Comparison of ENCODE assay signal across 19 mouse cellular contexts in genomic region chr11:55105389-55105788, GRCm38 (mm10). TPM values are rescaled to one million over a fixed set of nuclear protein-coding genes. Genes with fewer than 3 reads are reported as not detected.
"Had no signal": no experiment of that assay in that cellular context is flagged by ENCODE, and none has a peak within 500 bp of the region (broad histone marks: within the 10 kb centered on the region; RNA-seq: fewer than 3 reads in every experiment).

No protein-coding gene starts in this region.

- H3K9me3 ChIP-seq: hindbrain, embryonic 12.5 days; limb, embryonic 12.5 days; liver, embryonic 13.5 days; midbrain, embryonic 13.5 days had no signal

- ATAC-seq: hindbrain, embryonic 16.5 days; inflammation-experienced regulatory T-cells, adult 6 months; intestine, postnatal 0 days; midbrain, embryonic 13.5 days had no signal

- H3K4me3 ChIP-seq: hindbrain, embryonic 12.5 days; layer of hippocampus, adult 2 months; limb, embryonic 12.5 days; liver, embryonic 13.5 days; midbrain, embryonic 13.5 days had no signal

- H3K36me3 ChIP-seq: limb, embryonic 12.5 days had no signal

- H3K4me2 ChIP-seq: hindbrain, embryonic 12.5 days; limb, embryonic 12.5 days; liver, embryonic 13.5 days; lung, embryonic 14.5 days; midbrain, embryonic 13.5 days had no signal

- H3K27me3 ChIP-seq: hindbrain, embryonic 12.5 days; limb, embryonic 12.5 days; liver, embryonic 13.5 days; midbrain, embryonic 13.5 days had no signal

- H3K9ac ChIP-seq: hindbrain, embryonic 12.5 days; limb, embryonic 12.5 days; liver, embryonic 13.5 days; lung, embryonic 14.5 days; midbrain, embryonic 13.5 days had no signal

- H3K4me1 ChIP-seq: hindbrain, embryonic 12.5 days; limb, embryonic 12.5 days had no signal

- DNase-seq: liver, embryonic 13.5 days; lung, embryonic 14.5 days; lung, postnatal 10 days; right cerebral cortex, adult 18-20 months; right cerebral cortex, postnatal 25 days; thymus, adult 2 months; thymus, postnatal 25 days had no signal

- H3K27ac ChIP-seq: hindbrain, embryonic 12.5 days; layer of hippocampus, adult 2 months; limb, embryonic 12.5 days; liver, embryonic 13.5 days; midbrain, embryonic 13.5 days had no signal

RNA-seq across cellular contexts. Expression of gene Ccdc69, which starts 27.5 kb away (rescaled TPM):
- polyA plus RNA-seq: midbrain, embryonic 13.5 days; neural tube, embryonic 14.5 days had no signal

RNA-seq across cellular contexts. Expression of gene Slc36a3, which starts 46.1 kb away (rescaled TPM):
- total RNA-seq: layer of hippocampus, adult 2 months; layer of hippocampus, postnatal 10 days; left cerebral cortex, postnatal 36 days; midbrain, postnatal 0 days had no signal
- polyA plus RNA-seq: hindbrain, embryonic 12.5 days; hindbrain, embryonic 16.5 days; intestine, postnatal 0 days; limb, embryonic 12.5 days; liver, embryonic 13.5 days; lung, embryonic 14.5 days; midbrain, embryonic 13.5 days; midbrain, postnatal 0 days; neural tube, embryonic 14.5 days; stomach, embryonic 14.5 days had no signal
